Mouse (Mus musculus): ENCODE measurements around the gene P3h4.

GRCm38 (mm10) chr11:100423836-100424235 is 9.2 kb upstream of the P3h4 start:
- TF ChIP-seq POLR2A (IDR thresholded peaks at IDR 0.05; ENCODE audit: low read depth, low read length), result no peak
- no peak for TF ChIP-seq CTCF (IDR thresholded peaks at IDR 0.05; ENCODE audit: borderline replicate concordance, insufficient read depth, low read length)
